Mouse (Mus musculus) ES-E14 (cell line): ENCODE measurements at regions not wholly inside any gene's neighbourhood (a gene's known extent, or its start where the extent isn't known, plus 50 kb on each side); places are given as distances from the start of the nearest gene placed in this dataset.

Experiments used
- DNase-seq: peaks from one replicate; pipeline ENCODE4 v3.0.0-alpha.2; 2013; ENCODE audit warnings: low read depth, low spot score
- H3K27ac ChIP-seq: 2 replicates; pipeline ENCODE4 v1.5.1; 2012; ENCODE audit warnings: low read depth, mild to moderate bottlenecking, low read length, moderate library complexity, mixed read lengths; ENCODE audit not compliant: poor library complexity, insufficient read depth, severe bottlenecking
- H3K36me3 ChIP-seq: 2 replicates; pipeline ENCODE4 v1.6.1; 2012; ENCODE audit warnings: mild to moderate bottlenecking, low read length, moderate library complexity, mixed read lengths; ENCODE audit not compliant: control insufficient read depth, poor library complexity, insufficient read depth, severe bottlenecking
- H3K4me1 ChIP-seq, 2 experiments: fragments of 150-350 bp in 1 of 2; sonication (generic) in 1 of 2; 2 replicates each; pipeline ENCODE4 v1.6.1; 2012; ENCODE audit warnings: low read length in 2 of 2, mild to moderate bottlenecking in 1 of 2, mixed read lengths in 1 of 2; ENCODE audit not compliant: control insufficient read depth in 2 of 2, insufficient read depth in 2 of 2, poor library complexity in 1 of 2
- H3K4me3 ChIP-seq, 2 experiments: fragments of 150-350 bp in 1 of 2; sonication (generic) in 1 of 2; 2 replicates each; pipeline ENCODE4 v1.5.1; 2012; ENCODE audit warnings: low read length in 2 of 2, low read depth in 1 of 2, mild to moderate bottlenecking in 1 of 2, mixed read lengths in 1 of 2; ENCODE audit not compliant: insufficient read depth in 1 of 2, poor library complexity in 1 of 2, severe bottlenecking in 1 of 2
- H3K9ac ChIP-seq: 2 replicates; pipeline ENCODE4 v1.6.1; 2012; ENCODE audit warnings: low read depth, mild to moderate bottlenecking, low read length, mixed read lengths; ENCODE audit not compliant: poor library complexity, insufficient read depth, severe bottlenecking
- H3K9me3 ChIP-seq: fragments of 150-350 bp; sonication (generic); 2 replicates; pipeline ENCODE4 v1.6.1; 2012; ENCODE audit warnings: low read depth, mild to moderate bottlenecking, low read length; ENCODE audit not compliant: control insufficient read depth, insufficient read depth
- CHD2 ChIP-seq: IDR thresholded peaks from 2 replicates; pipeline ENCODE4 v1.6.1; 2014; ENCODE audit warnings: mild to moderate bottlenecking, low read depth, low read length, inconsistent platforms
- HCFC1 ChIP-seq: IDR thresholded peaks from 2 replicates; pipeline ENCODE4 v1.6.1; 2012; ENCODE audit warnings: low read length, inconsistent platforms, borderline replicate concordance; ENCODE audit not compliant: insufficient read depth
- MAFK ChIP-seq: IDR thresholded peaks from 2 replicates; pipeline ENCODE4 v1.6.1; 2014; ENCODE audit warnings: mild to moderate bottlenecking, low read depth, low read length, inconsistent platforms; ENCODE audit not compliant: insufficient read depth
- ZC3H11A ChIP-seq: IDR thresholded peaks from 2 replicates; pipeline ENCODE4 v1.6.1; 2012; ENCODE audit warnings: low read depth, mild to moderate bottlenecking, inconsistent platforms, low read length, borderline replicate concordance
- ZNF384 ChIP-seq: IDR thresholded peaks from 2 replicates; pipeline ENCODE4 v1.6.1; 2012; ENCODE audit warnings: low read depth, low read length, inconsistent platforms
- in situ Hi-C, 2 experiments: fragments of 600-800 bp; cut with MboI; formaldehyde crosslinking; loops; one replicate each; pipeline ENCODE4 v1.15.1; 2025; ENCODE audit warnings: low sequenced_read_pairs in 2 of 2, inconsistent platforms in 1 of 2; ENCODE audit not compliant: unreplicated experiment in 2 of 2

DNA sequence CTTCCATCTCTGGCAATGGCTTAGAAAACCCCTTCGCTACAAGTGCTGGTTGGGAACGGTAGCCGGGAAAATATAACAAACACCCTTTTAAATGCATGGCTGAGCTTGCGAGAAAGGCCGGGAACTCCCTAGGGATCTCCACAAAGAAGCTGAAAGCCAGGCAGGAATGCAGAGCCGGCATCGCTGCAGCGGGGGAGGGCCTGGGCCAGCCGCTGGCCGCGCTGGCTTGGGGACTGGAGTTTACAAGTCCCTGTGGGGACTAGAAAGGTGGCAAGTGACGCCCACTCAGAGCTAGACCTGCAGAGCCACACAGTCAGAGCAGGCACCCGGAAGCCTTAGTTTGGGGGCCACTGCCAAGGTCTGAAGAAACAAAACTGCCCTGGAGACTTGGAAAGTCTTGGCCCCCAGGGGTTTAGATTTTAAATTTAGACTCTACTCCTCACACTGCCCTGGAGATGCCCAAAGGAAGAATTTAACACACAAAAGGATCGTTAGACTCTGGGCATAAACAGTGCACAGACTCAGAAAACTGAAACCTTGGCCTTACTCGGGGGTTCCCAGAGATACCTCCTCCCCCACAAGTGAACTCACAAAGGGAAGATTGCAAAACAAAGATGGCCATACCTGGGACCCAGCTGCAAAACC is 59.4 kb downstream of the 1700001O22Rik start:
- peaks cover 13 to 16% of the 10 kb centered on the region in 2 experiments for H3K4me1 ChIP-seq
- no peak overlapping the region; the same call in 1 of the 2 replicates for H3K27ac ChIP-seq
- no peak for TF ChIP-seq CHD2
- no peak for TF ChIP-seq ZNF384
- TF ChIP-seq ZC3H11A: no peak
- no peak for TF ChIP-seq MAFK
- TF ChIP-seq HCFC1: no peak
- in situ Hi-C loops: no loop called here
- DNase-seq: no peak
- no peaks in the 10 kb centered on the region for H3K36me3 ChIP-seq
- H3K9ac ChIP-seq: peak overlapping the region; percentile 33; the same call in 1 of the 2 replicates
- no peaks in the 10 kb centered on the region for H3K9me3 ChIP-seq
- no peak overlapping the region for H3K4me3 ChIP-seq

DNA sequence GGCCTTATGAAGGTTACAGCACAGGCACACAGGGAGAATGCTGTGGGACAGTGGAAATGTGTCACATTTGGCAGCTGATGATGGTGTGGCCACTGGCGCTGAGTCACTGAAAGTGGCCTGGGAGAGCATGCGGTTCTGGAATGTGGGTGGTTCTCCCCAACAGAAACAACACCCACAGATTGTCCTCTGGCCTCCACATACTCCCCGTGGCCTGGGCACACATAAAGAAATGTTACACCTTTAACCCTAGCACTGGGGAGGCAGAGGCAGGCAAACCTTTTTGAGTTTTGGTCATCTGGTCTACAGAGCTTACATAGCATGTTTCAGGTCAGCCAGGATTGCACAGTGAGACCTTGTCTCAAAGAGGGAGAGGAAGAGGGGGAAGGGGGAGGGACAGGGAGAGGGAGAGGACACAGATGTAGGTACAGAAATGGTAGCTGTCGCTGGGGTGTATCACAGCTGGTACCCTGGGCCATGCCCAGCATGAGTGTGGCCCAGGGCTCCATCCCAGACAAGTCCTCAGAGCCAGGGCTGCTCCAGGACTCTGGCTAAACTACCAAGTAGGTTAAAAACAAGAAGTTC is 60.1 kb downstream of the 1700001O22Rik start:
- Histone ChIP-seq H3K4me3 (no peak overlapping the region), H3K4me1 (peaks cover 12 to 16% of the 10 kb centered on the region in 2 experiments), H3K36me3 (no peaks in the 10 kb centered on the region), H3K27ac (no peak overlapping the region), H3K9me3 (no peaks in the 10 kb centered on the region), H3K9ac (no peak overlapping the region)
- no peak for TF ChIP-seq HCFC1
- no peak for TF ChIP-seq CHD2
- no peak for TF ChIP-seq ZNF384
- no peak for TF ChIP-seq ZC3H11A
- no peak for TF ChIP-seq MAFK
- in situ Hi-C loops: no loop called here
- DNase-seq: no peak

DNA sequence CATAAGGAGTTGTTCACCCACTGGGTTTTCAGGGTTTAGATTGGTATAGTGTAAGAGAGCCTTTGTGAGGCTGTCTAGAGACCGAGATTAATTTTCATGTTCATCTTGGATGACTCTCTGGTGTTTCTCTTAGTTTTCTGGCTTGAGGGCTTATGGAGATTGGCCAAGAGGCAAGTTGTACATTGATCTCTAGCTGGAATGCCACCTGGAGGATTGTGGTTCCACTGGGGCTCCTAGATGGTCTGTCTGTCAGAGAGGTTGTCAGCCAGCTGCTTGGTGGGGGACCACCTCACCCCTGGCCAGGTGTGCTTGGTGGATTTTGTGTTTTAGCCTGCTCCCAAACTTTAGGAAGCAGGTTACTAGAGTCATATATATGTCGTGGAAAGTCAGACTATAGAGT is 62.0 kb downstream of the 1700001O22Rik start:
- in situ Hi-C loops: no loop called here
- no peak overlapping the region for H3K27ac ChIP-seq
- no peak for TF ChIP-seq ZNF384
- no peak for TF ChIP-seq MAFK
- no peak for TF ChIP-seq HCFC1
- no peak for TF ChIP-seq CHD2
- no peak for TF ChIP-seq ZC3H11A
- H3K36me3 ChIP-seq: no peaks in the 10 kb centered on the region
- H3K9ac ChIP-seq: no peak overlapping the region
- no peak overlapping the region for H3K4me3 ChIP-seq
- peaks cover 6 to 14% of the 10 kb centered on the region in 2 experiments; a peak in 3 of 4 replicates for H3K4me1 ChIP-seq
- no peaks in the 10 kb centered on the region for H3K9me3 ChIP-seq
- DNase-seq: no peak

DNA sequence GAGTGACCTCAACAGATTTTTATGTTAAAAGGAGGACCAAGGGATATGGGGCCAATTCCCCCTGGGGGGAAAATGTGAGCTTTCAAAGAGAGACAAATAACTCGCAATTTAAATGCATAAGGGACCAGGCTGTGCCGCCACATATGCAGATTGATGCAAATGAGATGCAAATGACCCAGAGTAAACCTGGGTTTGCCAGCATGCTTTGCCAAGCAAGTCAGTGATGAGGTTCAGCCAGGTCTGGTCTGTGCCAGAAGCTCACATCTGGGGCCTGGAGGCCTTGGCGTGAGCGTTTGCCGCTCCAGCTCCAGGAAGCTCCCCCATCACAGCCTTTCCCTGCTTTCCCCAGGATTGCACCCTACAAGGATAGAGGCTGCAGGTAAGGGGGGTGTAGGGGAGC is 65.7 kb downstream of the 1700001O22Rik start:
- H3K36me3 ChIP-seq: no peaks in the 10 kb centered on the region

More for the DNA sequence above, 65.7 kb downstream of the 1700001O22Rik start:
- H3K4me1 ChIP-seq: peaks cover 6 to 8% of the 10 kb centered on the region in 2 experiments; a peak in 3 of 4 replicates
- TF ChIP-seq CHD2 (no peak), HCFC1 (no peak), MAFK (no peak), ZNF384 (no peak), ZC3H11A (no peak)
- in situ Hi-C loops: no loop called here
- no peak for DNase-seq
- no peak overlapping the region for H3K9ac ChIP-seq
- H3K9me3 ChIP-seq: no peaks in the 10 kb centered on the region
- H3K27ac ChIP-seq: 0 out of 2 replicates have a peak overlapping the region, but pooled peaks have one; percentile 25
- H3K4me3 ChIP-seq: no peak overlapping the region
